Comparison of ENCODE assay signal across 8 mouse cellular contexts in genomic region chr11:36001282-36001970, GRCm38 (mm10). TPM values are rescaled to one million over a fixed set of nuclear protein-coding genes. Genes with fewer than 3 reads are reported as not detected.
DNase-seq lines count a peak whose midpoint lies in the region; ATAC-seq and TF ChIP-seq lines count a peak whose summit lies in the region.

No protein-coding gene starts in this region.

- H3K27me3 ChIP-seq in embryonic facial prominence, embryonic 13.5 days, result peaks cover 37% of the 10 kb centered on the region
- H3K27me3 ChIP-seq in heart, embryonic 10.5 days (ENCODE audit: insufficient read depth, poor library complexity, severe bottlenecking), result peaks cover 16% of the 10 kb centered on the region; the same call in 1 of the 2 replicates
- H3K27me3 ChIP-seq in kidney, embryonic 14.5 days (ENCODE audit: control insufficient read depth, insufficient read depth, low read length), result peaks cover 7% of the 10 kb centered on the region
- H3K27me3 ChIP-seq in limb, embryonic 14.5 days (ENCODE audit: control insufficient read depth, insufficient read depth, low read length), result peaks cover 5% of the 10 kb centered on the region; the same call in 1 of the 2 replicates
- H3K27me3 ChIP-seq in midbrain, postnatal 0 days (ENCODE audit: insufficient read depth, low read length), result no peaks in the 10 kb centered on the region
- H3K27me3 ChIP-seq in stomach, embryonic 15.5 days (replicated peaks), result no peaks in the 10 kb centered on the region

- TF ChIP-seq POLR2A in limb, embryonic 14.5 days (IDR thresholded peaks at IDR 0.05; ENCODE audit: borderline replicate concordance, extremely low read depth, insufficient read depth, insufficient read length), result 0 out of 2 replicates have a peak, but pooled peaks have one; percentile 19

- ATAC-seq in embryonic facial prominence, embryonic 13.5 days (ENCODE audit: insufficient number of reproducible peaks, insufficient read depth, low FRiP score, low TSS enrichment, low read depth), result peak; percentile 78
- peak; percentile 88 for ATAC-seq in kidney, embryonic 14.5 days (ENCODE audit: low FRiP score, low TSS enrichment)
- peak; percentile 90 for ATAC-seq in limb, embryonic 14.5 days (ENCODE audit: low FRiP score, low read depth)
- ATAC-seq in midbrain, postnatal 0 days (ENCODE audit: low FRiP score), result peak; percentile 86
- peak; percentile 80 for ATAC-seq in stomach, embryonic 15.5 days (ENCODE audit: insufficient read depth, low FRiP score, low read depth)

- peaks cover 5% of the 10 kb centered on the region; the same call in 1 of the 2 replicates for H3K4me1 ChIP-seq in embryonic facial prominence, embryonic 13.5 days
- H3K4me1 ChIP-seq in heart, embryonic 10.5 days, result peaks cover 22% of the 10 kb centered on the region
- no peaks in the 10 kb centered on the region for H3K4me1 ChIP-seq in kidney, embryonic 14.5 days (ENCODE audit: control insufficient read depth, insufficient read depth, low read length)
- no peaks in the 10 kb centered on the region; the same call in 1 of the 2 replicates for H3K4me1 ChIP-seq in limb, embryonic 14.5 days (ENCODE audit: control insufficient read depth, insufficient read depth, low read length)
- H3K4me1 ChIP-seq in midbrain, postnatal 0 days (ENCODE audit: insufficient read depth, low read length), result peaks cover 10% of the 10 kb centered on the region; the same call in 1 of the 2 replicates
- 0 out of 2 replicates have a peak, but pooled peaks cover 5% of the 10 kb centered on the region for H3K4me1 ChIP-seq in stomach, embryonic 15.5 days

- peak; percentile 96 for TF ChIP-seq CTCF in midbrain, postnatal 0 days (IDR thresholded peaks at IDR 0.05)

- H3K4me3 ChIP-seq in embryonic facial prominence, embryonic 13.5 days, result peak overlapping the region; percentile 30
- H3K4me3 ChIP-seq in heart, embryonic 10.5 days, result peak overlapping the region; percentile 49
- H3K4me3 ChIP-seq in kidney, embryonic 14.5 days (ENCODE audit: low read length), result peak overlapping the region; percentile 21
- peak overlapping the region; percentile 13 for H3K4me3 ChIP-seq in limb, embryonic 14.5 days (replicated peaks; ENCODE audit: low read length)
- no peak overlapping the region for H3K4me3 ChIP-seq in midbrain, postnatal 0 days (ENCODE audit: low read depth, low read length)
- H3K4me3 ChIP-seq in stomach, embryonic 15.5 days (replicated peaks), result peak overlapping the region; percentile 28

- peak; percentile 66 for DNase-seq in 416B (ENCODE audit: low read depth)
- peak; percentile 70 to 75 for DNase-seq in adrenal gland, postnatal 4 days (ENCODE audit: low spot score in 2 of 2)
- peak; percentile 96 for DNase-seq in heart, embryonic 10.5 days (ENCODE audit: low spot score)
- peak; percentile 91 for DNase-seq in limb, embryonic 14.5 days (ENCODE audit: low spot score)
- peak; percentile 97 for DNase-seq in midbrain, postnatal 0 days (ENCODE audit: low spot score)

- peak overlapping the region; percentile 58 for H3K4me2 ChIP-seq in embryonic facial prominence, embryonic 13.5 days
- peak overlapping the region; percentile 50 for H3K4me2 ChIP-seq in kidney, embryonic 14.5 days (replicated peaks; ENCODE audit: low read depth, low read length)
- peak overlapping the region; percentile 42 for H3K4me2 ChIP-seq in limb, embryonic 14.5 days (replicated peaks; ENCODE audit: low read depth, low read length, severe bottlenecking)
- H3K4me2 ChIP-seq in midbrain, postnatal 0 days (ENCODE audit: low read depth, low read length, poor library complexity, severe bottlenecking), result peak overlapping the region; percentile 31
- peak overlapping the region; percentile 54 for H3K4me2 ChIP-seq in stomach, embryonic 15.5 days

- H3K36me3 ChIP-seq in embryonic facial prominence, embryonic 13.5 days, result no peaks in the 10 kb centered on the region
- H3K36me3 ChIP-seq in heart, embryonic 10.5 days, result no peaks in the 10 kb centered on the region
- H3K36me3 ChIP-seq in kidney, embryonic 14.5 days (ENCODE audit: control insufficient read depth, insufficient read depth, low read length), result no peaks in the 10 kb centered on the region
- H3K36me3 ChIP-seq in limb, embryonic 14.5 days (ENCODE audit: control insufficient read depth, insufficient read depth, low read length), result no peaks in the 10 kb centered on the region
- 0 out of 2 replicates have a peak, but pooled peaks cover 4% of the 10 kb centered on the region for H3K36me3 ChIP-seq in midbrain, postnatal 0 days (ENCODE audit: insufficient read depth, low read length)
- H3K36me3 ChIP-seq in stomach, embryonic 15.5 days, result no peaks in the 10 kb centered on the region

- 0 out of 2 replicates have a peak overlapping the region, but pooled peaks have one; percentile 45 for H3K9ac ChIP-seq in embryonic facial prominence, embryonic 13.5 days
- peak overlapping the region; percentile 28; the same call in 1 of the 2 replicates for H3K9ac ChIP-seq in kidney, embryonic 14.5 days (ENCODE audit: low read depth, low read length)
- H3K9ac ChIP-seq in limb, embryonic 14.5 days (ENCODE audit: low read depth, low read length, severe bottlenecking), result peak overlapping the region; percentile 6; the same call in 1 of the 2 replicates
- H3K9ac ChIP-seq in midbrain, postnatal 0 days (replicated peaks; ENCODE audit: low read length, poor library complexity, severe bottlenecking), result no peak overlapping the region
- H3K9ac ChIP-seq in stomach, embryonic 15.5 days, result no peak overlapping the region

- H3K27ac ChIP-seq in embryonic facial prominence, embryonic 13.5 days, result no peak overlapping the region
- no peak overlapping the region for H3K27ac ChIP-seq in heart, embryonic 10.5 days
- no peak overlapping the region for H3K27ac ChIP-seq in kidney, embryonic 14.5 days (ENCODE audit: low read depth, low read length)
- no peak overlapping the region for H3K27ac ChIP-seq in limb, embryonic 14.5 days (replicated peaks; ENCODE audit: low read depth, low read length)
- H3K27ac ChIP-seq in midbrain, postnatal 0 days (ENCODE audit: low read depth, low read length), result 0 out of 2 replicates have a peak overlapping the region, but pooled peaks have one; percentile 12
- no peak overlapping the region for H3K27ac ChIP-seq in stomach, embryonic 15.5 days

- WGBS in embryonic facial prominence, embryonic 13.5 days, result 4% methylated on average over 28 of the region's 28 CpGs
- WGBS in heart, embryonic 10.5 days, result 5% methylated on average over 28 of the region's 28 CpGs
- 6% methylated on average over 28 of the region's 28 CpGs for WGBS in kidney, embryonic 14.5 days
- WGBS in limb, embryonic 14.5 days, result 6% methylated on average over 28 of the region's 28 CpGs
- 3% methylated on average over 28 of the region's 28 CpGs for WGBS in midbrain, postnatal 0 days
- 6% methylated on average over 28 of the region's 28 CpGs for WGBS in stomach, embryonic 15.5 days

- H3K9me3 ChIP-seq in embryonic facial prominence, embryonic 13.5 days, result no peaks in the 10 kb centered on the region
- no peaks in the 10 kb centered on the region for H3K9me3 ChIP-seq in heart, embryonic 10.5 days
- H3K9me3 ChIP-seq in kidney, embryonic 14.5 days (ENCODE audit: control insufficient read depth, low read length), result no peaks in the 10 kb centered on the region
- no peaks in the 10 kb centered on the region for H3K9me3 ChIP-seq in limb, embryonic 14.5 days (ENCODE audit: control insufficient read depth, low read length)
- H3K9me3 ChIP-seq in midbrain, postnatal 0 days (ENCODE audit: low read length), result no peaks in the 10 kb centered on the region
- H3K9me3 ChIP-seq in stomach, embryonic 15.5 days, result no peaks in the 10 kb centered on the region

RNA-seq across cellular contexts. Expression of gene Wwc1, which starts 21.1 kb away (rescaled TPM):
- 10 to 100 TPM; 39.6 to 57.7 TPM for total RNA-seq in adrenal gland, postnatal 4 days (2021)
- polyA plus RNA-seq in embryonic facial prominence, embryonic 13.5 days (2015; fragmentation: Nextera tagmentation; extraction: Ambion mirVana), result 3.5 and 4.8 TPM in 2 replicates
- 3.0 and 3.9 TPM in 2 replicates for polyA plus RNA-seq in heart, embryonic 10.5 days (2016; fragmentation: Nextera tagmentation; extraction: Ambion mirVana)
- 5.0 and 9.5 TPM in 2 replicates for polyA plus RNA-seq in kidney, embryonic 14.5 days (2014; fragmentation: Nextera tagmentation; extraction: Ambion mirVana)
- 9.1 and 13.9 TPM in 2 replicates for polyA plus RNA-seq in limb, embryonic 14.5 days (2012; rRNA removed)
- polyA plus RNA-seq in limb, embryonic 14.5 days (2014; fragmentation: Nextera tagmentation; extraction: Ambion mirVana), result 5.8 and 10.2 TPM in 2 replicates
- 11.9 and 15.4 TPM in 2 replicates for total RNA-seq in midbrain, postnatal 0 days (2014; rRNA removed)
- 8.0 and 9.2 TPM in 2 replicates for polyA plus RNA-seq in midbrain, postnatal 0 days (2015; fragmentation: Nextera tagmentation; extraction: Ambion mirVana)
- polyA plus RNA-seq in stomach, embryonic 15.5 days (2015; fragmentation: Nextera tagmentation; extraction: Ambion mirVana), result 10.9 and 12.6 TPM in 2 replicates

Comparison
In these comparisons a context has a peak if more than half of its experiments do, and no peak if none do; other contexts are left out.
1. H3K9ac ChIP-seq: peak in embryonic facial prominence, embryonic 13.5 days (single experiment), kidney, embryonic 14.5 days (single experiment) and limb, embryonic 14.5 days (single experiment); none in midbrain, postnatal 0 days (single experiment) and stomach, embryonic 15.5 days (single experiment).
2. Peak in every context shown above with its lines, with median percentiles within 50 percentile points of each other: DNase-seq, ATAC-seq and H3K4me2 ChIP-seq.